Mouse (Mus musculus) erythroblast, embryonic 14.5 days (primary cell): Measurements from ENCODE around the gene S1pr1. TPM values are rescaled to one million over a fixed set of nuclear protein-coding genes. Genes with fewer than 3 reads are reported as not detected.
A peak's percentile ranks its signal among the peaks of the same experiment; 100 is the strongest.

Source experiments
- H3K27me3 ChIP-seq: 2 replicates; pipeline ENCODE4 v1.6.1; 2012; ENCODE audit warnings: inconsistent platforms; ENCODE audit not compliant: control insufficient read depth
- H3K36me3 ChIP-seq: 2 replicates; pipeline ENCODE4 v1.6.1; 2012; ENCODE audit warnings: mild to moderate bottlenecking, inconsistent platforms; ENCODE audit not compliant: control insufficient read depth
- H3K4me1 ChIP-seq: 2 replicates; pipeline ENCODE4 v1.6.1; 2012; ENCODE audit warnings: inconsistent platforms; ENCODE audit not compliant: control insufficient read depth
- H3K4me3 ChIP-seq: replicated peaks from 2 replicates; pipeline ENCODE3; 2012; ENCODE audit warnings: moderate library complexity, mild to moderate bottlenecking, inconsistent platforms
- H3K9me3 ChIP-seq: 2 replicates; pipeline ENCODE4 v1.6.1; 2012; ENCODE audit warnings: low read length, inconsistent platforms, mixed read lengths; ENCODE audit not compliant: control insufficient read depth
- GATA1 ChIP-seq: IDR thresholded peaks from 2 replicates; pipeline ENCODE4 v1.6.1; 2012; ENCODE audit warnings: low read length, inconsistent platforms, mixed read lengths
- TAL1 ChIP-seq: IDR thresholded peaks from 3 replicates; pipeline ENCODE4 v1.6.1; 2012; ENCODE audit warnings: low read length, inconsistent platforms, mixed read lengths
- polyA plus RNA-seq: library from polyadenylated mRNA; stranded (reverse); fragments of >175 nt; gene quantifications from 2 replicates; pipeline ENCODE4 v1.2.3, GENCODE M21; 2012

The S1pr1 gene
- not detected in 2 replicates for polyA plus RNA-seq

- no peak for TF ChIP-seq GATA1
- TF ChIP-seq TAL1, result no peak
Observed at GRCm38 (mm10) chr3:115714671-115715651, at the start of gene S1pr1. Gene S1pr1 (minus strand): TSS chr3:115715072.

GRCm38 (mm10) chr3:115763292-115763691 lies 48.4 kb upstream of the S1pr1 start:
- H3K4me1 ChIP-seq, result peaks cover 7% of the 10 kb centered on the region
- H3K9me3 ChIP-seq, result no peaks in the 10 kb centered on the region
- no peak for TF ChIP-seq TAL1
- no peak for TF ChIP-seq GATA1
- H3K27me3 ChIP-seq, result no peaks in the 10 kb centered on the region
- H3K4me3 ChIP-seq, result no peak overlapping the region
- H3K36me3 ChIP-seq, result no peaks in the 10 kb centered on the region

More at GRCm38 (mm10) chr3:115714671-115715651, at the start of gene S1pr1:
- Histone ChIP-seq H3K27me3 (peaks cover 24% of the 10 kb centered on the region), H3K4me3 (peak within 1 kb of the TSS; percentile 62), H3K4me1 (peaks cover 28% of the 10 kb centered on the region), H3K9me3 (no peaks in the 10 kb centered on the region), H3K36me3 (peaks cover 2% of the 10 kb centered on the region; the same call in 1 of the 2 replicates)

GRCm38 (mm10) chr3:115762841-115763240 lies 48.0 kb upstream of the S1pr1 start:
- peaks cover 8% of the 10 kb centered on the region for H3K4me1 ChIP-seq

GRCm38 (mm10) chr3:115759659-115760058 lies 44.8 kb upstream of the S1pr1 start:
- TF ChIP-seq GATA1 (no peak), TAL1 (no peak)
- H3K4me1 ChIP-seq, result peaks cover 8% of the 10 kb centered on the region

More at GRCm38 (mm10) chr3:115762841-115763240, 48.0 kb upstream of the S1pr1 start:
- Histone ChIP-seq H3K36me3 (no peaks in the 10 kb centered on the region), H3K9me3 (no peaks in the 10 kb centered on the region), H3K4me3 (no peak overlapping the region), H3K27me3 (no peaks in the 10 kb centered on the region)
- no peak for TF ChIP-seq GATA1
- no peak for TF ChIP-seq TAL1

GRCm38 (mm10) chr3:115758455-115758912 lies 43.6 kb upstream of the S1pr1 start:
- peaks cover 8% of the 10 kb centered on the region for H3K4me1 ChIP-seq
- no peaks in the 10 kb centered on the region for H3K27me3 ChIP-seq
- H3K36me3 ChIP-seq, result no peaks in the 10 kb centered on the region
- no peaks in the 10 kb centered on the region for H3K9me3 ChIP-seq
- H3K4me3 ChIP-seq, result no peak overlapping the region
- TF ChIP-seq TAL1 (no peak), GATA1 (no peak)

More at GRCm38 (mm10) chr3:115759659-115760058, 44.8 kb upstream of the S1pr1 start:
- no peaks in the 10 kb centered on the region for H3K9me3 ChIP-seq
- no peaks in the 10 kb centered on the region for H3K36me3 ChIP-seq
- H3K27me3 ChIP-seq, result no peaks in the 10 kb centered on the region
- no peak overlapping the region for H3K4me3 ChIP-seq

GRCm38 (mm10) chr3:115754466-115754865 lies 39.6 kb upstream of the S1pr1 start:
- peaks cover 8% of the 10 kb centered on the region for H3K4me1 ChIP-seq
- no peaks in the 10 kb centered on the region for H3K27me3 ChIP-seq
- H3K9me3 ChIP-seq, result no peaks in the 10 kb centered on the region
- no peaks in the 10 kb centered on the region for H3K36me3 ChIP-seq
- TF ChIP-seq TAL1, result no peak
- TF ChIP-seq GATA1, result no peak
- H3K4me3 ChIP-seq, result no peak overlapping the region

- no peak for TF ChIP-seq TAL1
- no peak for TF ChIP-seq GATA1
- no peak overlapping the region for H3K4me3 ChIP-seq
- H3K4me1 ChIP-seq, result no peaks in the 10 kb centered on the region
Observed at GRCm38 (mm10) chr3:115750369-115750768, 35.5 kb upstream of the S1pr1 start.

GRCm38 (mm10) chr3:115748289-115748989 lies 33.6 kb upstream of the S1pr1 start:
- Histone ChIP-seq H3K36me3 (no peaks in the 10 kb centered on the region), H3K4me1 (no peaks in the 10 kb centered on the region)

More at GRCm38 (mm10) chr3:115750369-115750768, 35.5 kb upstream of the S1pr1 start:
- Histone ChIP-seq H3K36me3 (no peaks in the 10 kb centered on the region), H3K27me3 (no peaks in the 10 kb centered on the region), H3K9me3 (no peaks in the 10 kb centered on the region)

More at GRCm38 (mm10) chr3:115748289-115748989, 33.6 kb upstream of the S1pr1 start:
- H3K9me3 ChIP-seq, result no peaks in the 10 kb centered on the region
- TF ChIP-seq GATA1 (no peak), TAL1 (no peak)
- H3K4me3 ChIP-seq, result no peak overlapping the region
- H3K27me3 ChIP-seq, result no peaks in the 10 kb centered on the region
